Mouse (Mus musculus) G1E (cell line): ENCODE results near the gene Batf2. TPM values are rescaled to one million over a fixed set of nuclear protein-coding genes. Genes with fewer than 3 reads are reported as not detected.

ENCODE experiments used
- ATAC-seq: 2 replicates; pipeline ENCODE4 v1.8.0; 2016; ENCODE audit warnings: mild to moderate bottlenecking; ENCODE audit not compliant: insufficient number of reproducible peaks, poor library complexity, low FRiP score, severe bottlenecking; ENCODE audit errors: extremely low read depth
- DNase-seq: peaks from one replicate; pipeline ENCODE4 v3.0.0; 2012; ENCODE audit warnings: low spot score
- H3K27me3 ChIP-seq: 2 replicates; pipeline ENCODE4 v1.6.1; 2012; ENCODE audit warnings: mild to moderate bottlenecking, low read length, inconsistent platforms; ENCODE audit not compliant: insufficient read depth
- H3K36me3 ChIP-seq: replicated peaks from 2 replicates; pipeline ENCODE3; 2012; ENCODE audit warnings: mild to moderate bottlenecking, inconsistent platforms
- H3K4me1 ChIP-seq: 2 replicates; pipeline ENCODE4 v1.6.1; 2012; ENCODE audit warnings: low read depth, low read length, inconsistent platforms, mixed read lengths; ENCODE audit not compliant: insufficient read depth
- H3K4me3 ChIP-seq: 2 replicates; pipeline ENCODE4 v1.5.1; 2012; ENCODE audit warnings: low read depth, mild to moderate bottlenecking, inconsistent platforms, low read length, moderate library complexity, mixed read lengths
- H3K9me3 ChIP-seq: replicated peaks from 2 replicates; pipeline ENCODE4 v1.6.1; 2012; ENCODE audit warnings: inconsistent platforms
- CTCF ChIP-seq: IDR thresholded peaks from 2 replicates; pipeline ENCODE4 v1.5.1; 2012; ENCODE audit warnings: low read depth, low read length, inconsistent platforms, mixed read lengths
- GATA1 ChIP-seq: IDR thresholded peaks from 2 replicates; pipeline ENCODE4 v1.6.1; 2012; ENCODE audit warnings: borderline replicate concordance, low read length, inconsistent platforms, mixed read lengths
- GATA2 ChIP-seq: IDR thresholded peaks from 2 replicates; pipeline ENCODE4 v1.6.1; 2012; ENCODE audit warnings: low read depth, low read length, inconsistent platforms, borderline replicate concordance
- POLR2AphosphoS5 ChIP-seq: IDR thresholded peaks from 2 replicates; pipeline ENCODE4 v1.6.1; 2012; ENCODE audit warnings: low read depth, low read length, inconsistent platforms; ENCODE audit not compliant: insufficient replicate concordance
- TAL1 ChIP-seq: conservative IDR thresholded peaks from 2 replicates; pipeline ENCODE4 v1.6.1; 2012; ENCODE audit warnings: low read depth, low read length, inconsistent platforms, mixed read lengths
- polyA plus RNA-seq: library from polyadenylated mRNA; stranded (reverse); fragments of >175 nt; gene quantifications from 2 replicates; pipeline ENCODE4 v1.2.3, GENCODE M21; 2012
- total RNA-seq, 2 experiments: library from RNA; stranded (forward) in 1 of 2; stranded (reverse) in 1 of 2; fragments of 200-1000 nt in 1 of 2; fragments of >200 nt in 1 of 2; fragmentation: Nextera tagmentation in 1 of 2; gene quantifications; 2 replicates each; pipeline ENCODE4 v1.2.3; 2014 to 2017

The Batf2 gene
- total and polyA plus RNA-seq, 3 experiments = 0.33 TPM; not detected in 2

DNA sequence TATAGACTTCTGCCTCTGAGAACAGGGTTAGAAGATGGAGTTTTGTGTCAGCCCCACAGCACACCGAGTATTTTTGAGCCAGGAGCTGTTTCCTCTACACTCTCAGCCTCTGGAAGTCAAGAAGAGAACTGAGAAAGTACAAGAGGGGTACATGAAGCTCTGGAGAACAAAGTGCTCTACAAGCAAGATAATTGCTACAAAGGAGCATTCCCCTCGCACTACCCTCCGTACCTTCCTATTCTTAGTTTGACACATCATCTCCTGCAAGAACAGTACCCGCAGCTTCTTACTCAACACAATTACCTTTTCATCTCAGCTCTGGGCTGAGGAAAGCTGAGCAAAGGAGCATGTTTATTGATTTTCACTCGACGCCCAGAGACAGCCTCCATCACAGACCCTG is 77.8 kb downstream of the Batf2 start:
- Histone ChIP-seq H3K36me3 (no peaks in the 10 kb centered on the region), H3K4me1 (no peaks in the 10 kb centered on the region), H3K4me3 (no peak overlapping the region), H3K27me3 (peaks cover 62% of the 10 kb centered on the region), H3K9me3 (no peaks in the 10 kb centered on the region)
- ATAC-seq (no peak), DNase-seq (no peak)
- no peak for TF ChIP-seq POLR2AphosphoS5
- no peak for TF ChIP-seq GATA1
- TF ChIP-seq TAL1 = no peak
- TF ChIP-seq CTCF = no peak
- no peak for TF ChIP-seq GATA2

Other genes starting within 250 kb of the Batf2 start
Only the 20 nearest of the 31 such genes appear.
- gene Capn1, start 125.1 kb upstream of the Batf2 start, total RNA-seq (2014; fragmentation: Nextera tagmentation) = 38.5 and 40.9 TPM in 2 replicates
- gene Capn1, start 125.1 kb upstream of the Batf2 start, total RNA-seq (2017) = 55.5 and 56.5 TPM in 2 replicates
- gene Capn1, start 125.1 kb upstream of the Batf2 start, polyA plus RNA-seq = 140 and 168 TPM in 2 replicates
- gene Syvn1, start 94.4 kb upstream of the Batf2 start, total RNA-seq (2014; fragmentation: Nextera tagmentation) = 27.0 and 39.7 TPM in 2 replicates
- gene Syvn1, start 94.4 kb upstream of the Batf2 start, total RNA-seq (2017) = 4.8 and 5.9 TPM in 2 replicates
- gene Syvn1, start 94.4 kb upstream of the Batf2 start, polyA plus RNA-seq = 78.2 and 84.1 TPM in 2 replicates
- gene Mrpl49, start 83.2 kb upstream of the Batf2 start, total RNA-seq (2014; fragmentation: Nextera tagmentation) = 46.6 and 51.6 TPM in 2 replicates
- gene Mrpl49, start 83.2 kb upstream of the Batf2 start, total RNA-seq (2017) = 46.9 and 52.4 TPM in 2 replicates
- 41.8 and 46.8 TPM in 2 replicates for gene Mrpl49, start 83.2 kb upstream of the Batf2 start, polyA plus RNA-seq
- 3,086 and 3,502 TPM in 2 replicates for gene Fau, start 83.1 kb upstream of the Batf2 start, total RNA-seq (2014; fragmentation: Nextera tagmentation)
- 2,639 and 2,986 TPM in 2 replicates for gene Fau, start 83.1 kb upstream of the Batf2 start, total RNA-seq (2017)
- 5,636 and 5,712 TPM in 2 replicates for gene Fau, start 83.1 kb upstream of the Batf2 start, polyA plus RNA-seq
- gene Znhit2, start 79.8 kb upstream of the Batf2 start, total RNA-seq (2014; fragmentation: Nextera tagmentation) = 8.3 and 16.3 TPM in 2 replicates
- gene Znhit2, start 79.8 kb upstream of the Batf2 start, total RNA-seq (2017) = 11.0 and 23.3 TPM in 2 replicates
- 58.7 and 60.6 TPM in 2 replicates for gene Znhit2, start 79.8 kb upstream of the Batf2 start, polyA plus RNA-seq
- 22.9 and 24.0 TPM in 2 replicates for gene Tm7sf2, start 72.6 kb upstream of the Batf2 start, total RNA-seq (2014; fragmentation: Nextera tagmentation)
- 17.2 and 21.4 TPM in 2 replicates for gene Tm7sf2, start 72.6 kb upstream of the Batf2 start, total RNA-seq (2017)
- 15.0 and 20.0 TPM in 2 replicates for gene Tm7sf2, start 72.6 kb upstream of the Batf2 start, polyA plus RNA-seq
- gene Vps51, start 63.8 kb upstream of the Batf2 start, total RNA-seq (2014; fragmentation: Nextera tagmentation) = 24.7 and 32.4 TPM in 2 replicates
- gene Vps51, start 63.8 kb upstream of the Batf2 start, total RNA-seq (2017) = 33.2 and 39.8 TPM in 2 replicates
- 29.3 and 34.9 TPM in 2 replicates for gene Vps51, start 63.8 kb upstream of the Batf2 start, polyA plus RNA-seq
- not detected in 2 replicates for gene Tmem262, start 61.0 kb upstream of the Batf2 start, total RNA-seq (2014; fragmentation: Nextera tagmentation)
- not detected in 2 replicates for gene Tmem262, start 61.0 kb upstream of the Batf2 start, total RNA-seq (2017)
- not detected in 2 replicates for gene Tmem262, start 61.0 kb upstream of the Batf2 start, polyA plus RNA-seq
- not detected in 2 replicates for gene Gm28374, start 58.7 kb upstream of the Batf2 start, total RNA-seq (2014; fragmentation: Nextera tagmentation)
- 0.87 and 0.98 TPM in 2 replicates for gene Gm28374, start 58.7 kb upstream of the Batf2 start, total RNA-seq (2017)
- 0.37 and 0.75 TPM in 2 replicates for gene Gm28374, start 58.7 kb upstream of the Batf2 start, polyA plus RNA-seq
- 21.6 and 24.5 TPM in 2 replicates for gene Zfpl1, start 56.0 kb upstream of the Batf2 start, total RNA-seq (2014; fragmentation: Nextera tagmentation)
- 32.8 and 36.1 TPM in 2 replicates for gene Zfpl1, start 56.0 kb upstream of the Batf2 start, total RNA-seq (2017)
- gene Zfpl1, start 56.0 kb upstream of the Batf2 start, polyA plus RNA-seq = 56.3 and 59.9 TPM in 2 replicates
- 24.7 and 45.0 TPM in 2 replicates for gene Cdca5, start 56.0 kb upstream of the Batf2 start, total RNA-seq (2014; fragmentation: Nextera tagmentation)
- 40.5 and 43.3 TPM in 2 replicates for gene Cdca5, start 56.0 kb upstream of the Batf2 start, total RNA-seq (2017)
- 14.8 and 17.6 TPM in 2 replicates for gene Cdca5, start 56.0 kb upstream of the Batf2 start, polyA plus RNA-seq
- 1.3 and 5.6 TPM in 2 replicates for gene AC131692.1, start 46.6 kb upstream of the Batf2 start, total RNA-seq (2014; fragmentation: Nextera tagmentation)
- 1.3 and 1.4 TPM in 2 replicates for gene AC131692.1, start 46.6 kb upstream of the Batf2 start, total RNA-seq (2017)
- 3.4 and 3.5 TPM in 2 replicates for gene AC131692.1, start 46.6 kb upstream of the Batf2 start, polyA plus RNA-seq
- gene Naaladl1, start 35.2 kb upstream of the Batf2 start, total RNA-seq (2014; fragmentation: Nextera tagmentation) = 1.1 and 1.8 TPM in 2 replicates
- gene Naaladl1, start 35.2 kb upstream of the Batf2 start, total RNA-seq (2017) = 0.44 and 0.87 TPM in 2 replicates
- 0.32 and 0.36 TPM in 2 replicates for gene Naaladl1, start 35.2 kb upstream of the Batf2 start, polyA plus RNA-seq
- gene Sac3d1, start 22.3 kb upstream of the Batf2 start, total RNA-seq (2014; fragmentation: Nextera tagmentation) = 7.9 and 10.1 TPM in 2 replicates
- 10.2 and 22.9 TPM in 2 replicates for gene Sac3d1, start 22.3 kb upstream of the Batf2 start, total RNA-seq (2017)
- gene Sac3d1, start 22.3 kb upstream of the Batf2 start, polyA plus RNA-seq = 69.2 and 78.7 TPM in 2 replicates
- 21.4 and 25.7 TPM in 2 replicates for gene Snx15, start 12.7 kb upstream of the Batf2 start, total RNA-seq (2014; fragmentation: Nextera tagmentation)
- gene Snx15, start 12.7 kb upstream of the Batf2 start, total RNA-seq (2017) = 13.2 and 15.3 TPM in 2 replicates
- 70.1 and 84.0 TPM in 2 replicates for gene Snx15, start 12.7 kb upstream of the Batf2 start, polyA plus RNA-seq
- gene Arl2, start 565 bp downstream of the Batf2 start, total RNA-seq (2014; fragmentation: Nextera tagmentation) = 49.8 and 60.0 TPM in 2 replicates
- gene Arl2, start 565 bp downstream of the Batf2 start, total RNA-seq (2017) = 28.5 and 29.2 TPM in 2 replicates
- 76.9 and 83.5 TPM in 2 replicates for gene Arl2, start 565 bp downstream of the Batf2 start, polyA plus RNA-seq
- gene Majin, start 43.4 kb downstream of the Batf2 start, total RNA-seq (2014; fragmentation: Nextera tagmentation) = not detected in 2 replicates
- gene Majin, start 43.4 kb downstream of the Batf2 start, total RNA-seq (2017) = 0.11 TPM in 1 of 2 replicates, not detected in the other
- not detected in 2 replicates for gene Majin, start 43.4 kb downstream of the Batf2 start, polyA plus RNA-seq
- not detected in 2 replicates for gene Gpha2, start 85.4 kb downstream of the Batf2 start, total RNA-seq (2014; fragmentation: Nextera tagmentation)
- not detected in 2 replicates for gene Gpha2, start 85.4 kb downstream of the Batf2 start, total RNA-seq (2017)
- not detected in 2 replicates for gene Gpha2, start 85.4 kb downstream of the Batf2 start, polyA plus RNA-seq
- gene Ppp2r5b, start 94.9 kb downstream of the Batf2 start, total RNA-seq (2014; fragmentation: Nextera tagmentation) = 3.4 and 9.0 TPM in 2 replicates
- gene Ppp2r5b, start 94.9 kb downstream of the Batf2 start, total RNA-seq (2017) = 5.6 and 6.0 TPM in 2 replicates
- gene Ppp2r5b, start 94.9 kb downstream of the Batf2 start, polyA plus RNA-seq = 7.1 and 8.9 TPM in 2 replicates
- 18.4 and 31.8 TPM in 2 replicates for gene Atg2a, start 100.7 kb downstream of the Batf2 start, total RNA-seq (2014; fragmentation: Nextera tagmentation)
- gene Atg2a, start 100.7 kb downstream of the Batf2 start, total RNA-seq (2017) = 7.0 and 9.4 TPM in 2 replicates
- gene Atg2a, start 100.7 kb downstream of the Batf2 start, polyA plus RNA-seq = 44.4 and 45.0 TPM in 2 replicates